ENCODE assay signal across 7 mouse cellular contexts in genomic region chr15:68811041-68811440, GRCm38 (mm10).
"Had no signal": no experiment of that assay in that cellular context is flagged by ENCODE, and none has a peak within 500 bp of the region (broad histone marks: within the 10 kb centered on the region; RNA-seq: fewer than 3 reads in every experiment).

No protein-coding gene starts in this region.

- ATAC-seq: intestine, embryonic 16.5 days; liver, embryonic 12.5 days had no signal

- DNase-seq: kidney, adult 2 months; kidney, postnatal 14 days; layer of hippocampus, postnatal 36 days; lung, embryonic 14.5 days; lung, postnatal 10 days had no signal
